Mouse (Mus musculus) limb, embryonic 11.5 days (tissue): ENCODE results near the gene Htatip2. TPM values are rescaled to one million over a fixed set of nuclear protein-coding genes. Genes with fewer than 3 reads are reported as not detected.
A peak's percentile ranks its signal among the peaks of the same experiment; 100 is the strongest.

Experiments used
- ATAC-seq: fragments of 200-750 bp; cut with Nextera tagmentation; 2 replicates; pipeline ENCODE4 v1.8.0; 2017; ENCODE audit warnings: low read depth; ENCODE audit not compliant: insufficient number of reproducible peaks, low FRiP score, low TSS enrichment
- DNase-seq: peaks from one replicate; pipeline ENCODE4 v3.0.0-alpha.2; 2015; ENCODE audit warnings: low spot score
- H3K27ac ChIP-seq: fragments of 300-500 bp; sonication (generic); replicated peaks from 2 replicates; pipeline ENCODE4 v1.5.1; 2014; ENCODE audit warnings: low read depth, mild to moderate bottlenecking, low read length
- H3K27me3 ChIP-seq: fragments of 300-500 bp; sonication (generic); 2 replicates; pipeline ENCODE4 v1.6.1; 2014; ENCODE audit warnings: mild to moderate bottlenecking, low read length, mixed read lengths; ENCODE audit not compliant: control insufficient read depth, insufficient read depth
- H3K36me3 ChIP-seq: fragments of 300-500 bp; sonication (generic); 2 replicates; pipeline ENCODE4 v1.6.1; 2014; ENCODE audit warnings: mild to moderate bottlenecking, low read length, moderate library complexity, mixed read lengths; ENCODE audit not compliant: control insufficient read depth, insufficient read depth
- H3K4me1 ChIP-seq: fragments of 300-500 bp; sonication (generic); 2 replicates; pipeline ENCODE4 v1.6.1; 2014; ENCODE audit warnings: low read length, mixed read lengths; ENCODE audit not compliant: control insufficient read depth, insufficient read depth
- H3K4me2 ChIP-seq: fragments of 300-500 bp; sonication (generic); 2 replicates; pipeline ENCODE4 v1.6.1; 2014; ENCODE audit warnings: low read depth, mild to moderate bottlenecking, moderate library complexity; ENCODE audit not compliant: severe bottlenecking
- H3K4me3 ChIP-seq: fragments of 300-500 bp; sonication (generic); 2 replicates; pipeline ENCODE4 v1.5.1; 2014; ENCODE audit warnings: low read depth, low read length
- H3K9ac ChIP-seq: fragments of 300-500 bp; sonication (generic); 2 replicates; pipeline ENCODE4 v1.6.1; 2014; ENCODE audit warnings: mild to moderate bottlenecking, low read length
- H3K9me3 ChIP-seq: fragments of 300-500 bp; sonication (generic); 2 replicates; pipeline ENCODE4 v1.6.1; 2016; ENCODE audit warnings: low read length; ENCODE audit not compliant: control insufficient read depth
- WGBS: fragments of 180-500 bp; shearing (Covaris S2); extraction: QIAGEN DNeasy Blood & Tissue Kit; methylation state at CpG from one replicate; pipeline ENCODE4 v1.1.7; 2014; 5-methylcytosine and 5-hydroxymethylcytosine counted together
- polyA plus RNA-seq: library from polyadenylated mRNA; unstranded; fragments of >200 nt; fragmentation: Nextera tagmentation; extraction: Ambion mirVana; gene quantifications from 2 replicates; pipeline ENCODE4 v1.2.1, GENCODE M21; 2014

The Htatip2 gene
- 2.5 and 3.8 TPM in 2 replicates for polyA plus RNA-seq

DNA sequence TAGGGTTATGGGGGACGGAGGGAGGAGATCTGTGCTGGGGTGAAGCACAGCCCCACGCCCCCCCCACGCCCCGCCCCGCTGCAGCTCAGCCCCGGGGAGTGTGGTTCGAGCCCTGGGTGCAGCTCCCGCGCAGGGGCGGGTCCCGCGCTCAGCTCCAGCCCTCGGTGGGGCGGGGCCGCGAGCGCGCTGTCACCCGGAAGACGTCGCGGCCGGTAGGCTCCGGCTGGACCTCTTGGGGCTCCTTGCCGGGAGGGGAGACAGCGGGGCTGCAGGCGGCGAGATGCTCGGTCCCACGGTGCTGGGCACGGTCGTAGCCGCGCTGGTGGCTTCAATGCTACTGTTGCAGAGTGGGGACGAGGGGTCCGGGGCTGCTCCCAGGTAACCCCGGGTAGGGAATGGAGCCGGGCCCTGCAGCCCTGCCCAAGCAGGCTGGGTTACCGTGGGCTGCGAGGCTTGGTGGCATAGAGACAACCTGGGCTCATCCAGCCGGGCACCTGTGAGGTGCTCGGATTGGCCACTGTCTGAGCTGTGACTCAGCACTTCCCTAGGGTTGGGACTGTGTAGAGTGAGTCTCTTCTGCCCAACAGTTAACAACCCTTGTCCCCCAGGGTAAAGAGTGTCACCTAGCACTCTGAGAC lies at the start of gene Htatip2:
TSS of gene Htatip2 (plus strand) at position 182 of the 638 bp plus-strand sequence.
- Histone ChIP-seq H3K4me1 (0 out of 2 replicates have a peak, but pooled peaks cover 3% of the 10 kb centered on the region), H3K36me3 (no peaks in the 10 kb centered on the region), H3K4me2 (peak within 1 kb of the TSS; percentile 82), H3K27ac (no peak within 1 kb of the TSS), H3K27me3 (peaks cover 8% of the 10 kb centered on the region; the same call in 1 of the 2 replicates), H3K9ac (peak within 1 kb of the TSS; percentile 58), H3K4me3 (peak within 1 kb of the TSS; percentile 44), H3K9me3 (peaks cover 2% of the 10 kb centered on the region; the same call in 1 of the 2 replicates)
- DNase-seq (peak; percentile 50), ATAC-seq (peak; percentile 65)
- 3% methylated on average over 42 of the region's 42 CpGs for WGBS

DNA sequence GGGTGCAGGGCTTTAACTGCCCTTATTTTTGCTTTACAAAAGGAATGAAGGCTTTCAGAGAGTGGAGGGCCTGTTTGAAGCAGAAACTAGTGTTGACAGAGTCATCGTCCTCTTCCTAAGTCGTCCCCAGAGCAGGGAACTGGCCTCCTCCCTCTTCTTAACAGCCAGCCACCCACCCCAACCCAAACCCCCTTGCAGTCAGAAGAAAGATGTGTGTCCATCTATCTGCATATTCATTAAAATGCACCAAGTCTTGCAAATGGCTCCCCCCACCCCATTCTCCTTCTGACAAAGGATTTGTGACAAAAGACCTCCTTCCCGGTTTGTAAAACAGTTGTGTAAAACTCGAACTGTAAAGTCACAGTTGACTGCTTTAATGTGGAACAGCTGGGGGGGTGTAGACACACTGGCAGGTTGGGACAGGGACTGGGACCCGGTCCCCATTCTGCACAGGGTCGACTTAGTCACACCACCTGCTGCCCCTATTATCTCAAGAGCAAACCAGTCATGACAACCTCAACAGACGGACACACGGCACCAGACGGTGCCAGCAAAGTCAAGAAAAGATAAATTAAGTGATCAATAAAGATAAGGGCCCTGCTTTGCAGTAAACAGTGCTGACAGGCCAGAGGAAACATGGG lies 49.4 kb upstream of the Htatip2 start:
- H3K9ac ChIP-seq = no peak overlapping the region
- no peak overlapping the region for H3K4me2 ChIP-seq
- DNase-seq (no peak), ATAC-seq (no peak)
- H3K27ac ChIP-seq = no peak overlapping the region
- H3K9me3 ChIP-seq = no peaks in the 10 kb centered on the region
- H3K36me3 ChIP-seq = no peaks in the 10 kb centered on the region
- WGBS = 27% methylated on average over 9 of the region's 9 CpGs
- 0 out of 2 replicates have a peak, but pooled peaks cover 3% of the 10 kb centered on the region for H3K4me1 ChIP-seq
- peaks cover 3% of the 10 kb centered on the region; the same call in 1 of the 2 replicates for H3K27me3 ChIP-seq
- H3K4me3 ChIP-seq = no peak overlapping the region

GRCm38 (mm10) chr7:49717942-49718733 lies 40.8 kb upstream of the Htatip2 start:
- DNase-seq (no peak), ATAC-seq (no peak)
- Histone ChIP-seq H3K27ac (no peak overlapping the region), H3K4me2 (no peak overlapping the region), H3K36me3 (no peaks in the 10 kb centered on the region), H3K4me3 (no peak overlapping the region), H3K9ac (no peak overlapping the region), H3K9me3 (no peaks in the 10 kb centered on the region), H3K27me3 (no peaks in the 10 kb centered on the region), H3K4me1 (no peaks in the 10 kb centered on the region)
- 79% methylated on average over 15 of the region's 15 CpGs for WGBS

GRCm38 (mm10) chr7:49734342-49734741 lies 24.6 kb upstream of the Htatip2 start:
- Histone ChIP-seq H3K4me1 (no peaks in the 10 kb centered on the region), H3K9me3 (no peaks in the 10 kb centered on the region), H3K36me3 (no peaks in the 10 kb centered on the region), H3K4me3 (no peak overlapping the region), H3K27ac (no peak overlapping the region), H3K4me2 (no peak overlapping the region), H3K9ac (no peak overlapping the region), H3K27me3 (no peaks in the 10 kb centered on the region)
- ATAC-seq (no peak), DNase-seq (no peak)
- WGBS = 73% methylated on average over 4 of the region's 4 CpGs

GRCm38 (mm10) chr7:49739448-49739847 lies 19.5 kb upstream of the Htatip2 start:
- Histone ChIP-seq H3K4me1 (peaks cover 6% of the 10 kb centered on the region; the same call in 1 of the 2 replicates), H3K27me3 (no peaks in the 10 kb centered on the region), H3K9me3 (no peaks in the 10 kb centered on the region), H3K9ac (no peak overlapping the region), H3K36me3 (no peaks in the 10 kb centered on the region), H3K4me2 (no peak overlapping the region), H3K27ac (no peak overlapping the region), H3K4me3 (no peak overlapping the region)
- ATAC-seq (no peak), DNase-seq (no peak)
- WGBS = 81% methylated on average over 8 of the region's 8 CpGs

- no peaks in the 10 kb centered on the region for H3K9me3 ChIP-seq
- H3K27ac ChIP-seq = no peak overlapping the region
Measured at GRCm38 (mm10) chr7:49741474-49741873, 17.4 kb upstream of the Htatip2 start.

GRCm38 (mm10) chr7:49741923-49742322 lies 17.0 kb upstream of the Htatip2 start:
- DNase-seq (no peak), ATAC-seq (no peak)
- 11% methylated on average over 10 of the region's 10 CpGs for WGBS
- Histone ChIP-seq H3K9me3 (no peaks in the 10 kb centered on the region), H3K4me2 (no peak overlapping the region), H3K27ac (no peak overlapping the region), H3K27me3 (no peaks in the 10 kb centered on the region), H3K4me1 (peaks cover 6% of the 10 kb centered on the region; the same call in 1 of the 2 replicates), H3K9ac (no peak overlapping the region), H3K4me3 (no peak overlapping the region), H3K36me3 (no peaks in the 10 kb centered on the region)

More at GRCm38 (mm10) chr7:49741474-49741873, 17.4 kb upstream of the Htatip2 start:
- no peak for DNase-seq
- Histone ChIP-seq H3K36me3 (no peaks in the 10 kb centered on the region), H3K9ac (no peak overlapping the region), H3K4me1 (peaks cover 6% of the 10 kb centered on the region; the same call in 1 of the 2 replicates), H3K4me2 (no peak overlapping the region), H3K27me3 (no peaks in the 10 kb centered on the region), H3K4me3 (no peak overlapping the region)
- WGBS = 32% methylated on average over 5 of the region's 5 CpGs
- ATAC-seq = no peak

- 9% methylated on average over 4 of the region's 4 CpGs for WGBS
- Histone ChIP-seq H3K4me3 (no peak overlapping the region), H3K4me2 (no peak overlapping the region), H3K4me1 (no peaks in the 10 kb centered on the region), H3K9ac (no peak overlapping the region), H3K27ac (no peak overlapping the region), H3K36me3 (no peaks in the 10 kb centered on the region), H3K9me3 (no peaks in the 10 kb centered on the region), H3K27me3 (peaks cover 8% of the 10 kb centered on the region; the same call in 1 of the 2 replicates)
- DNase-seq = peak; percentile 42
- ATAC-seq = no peak
Measured at GRCm38 (mm10) chr7:49751148-49751547, 7.8 kb upstream of the Htatip2 start.
